Mouse (Mus musculus) liver, embryonic 13.5 days (tissue): Measurements from ENCODE around the gene Ubox5. TPM values are rescaled to one million over a fixed set of nuclear protein-coding genes. Genes with fewer than 3 reads are reported as not detected.
"Not testable (repeated sequence)": the region's sequence is repeated elsewhere in the genome, so short reads cannot be mapped to it uniquely, and the experiment has no call there.

ENCODE experiments used
- ATAC-seq: fragments of 200-750 bp; cut with Nextera tagmentation; 2 replicates; pipeline ENCODE4 v1.8.0; 2017; ENCODE audit warnings: low read depth, mild to moderate bottlenecking, moderate number of reproducible peaks, moderate library complexity
- DNase-seq: peaks from one replicate; pipeline ENCODE4 v3.0.0; 2022
- H3K27ac ChIP-seq: fragments of 300-500 bp; sonication (generic); 2 replicates; pipeline ENCODE4 v1.5.1; 2015; ENCODE audit warnings: moderate library complexity, mild to moderate bottlenecking, inconsistent platforms
- H3K27me3 ChIP-seq: fragments of 300-500 bp; sonication (generic); 2 replicates; pipeline ENCODE4 v1.6.1; 2015; ENCODE audit warnings: mild to moderate bottlenecking, inconsistent platforms
- H3K36me3 ChIP-seq: fragments of 300-500 bp; sonication (generic); 2 replicates; pipeline ENCODE4 v1.6.1; 2015; ENCODE audit warnings: mild to moderate bottlenecking, inconsistent platforms
- H3K4me1 ChIP-seq: fragments of 300-500 bp; sonication (generic); replicated peaks from 2 replicates; pipeline ENCODE4 v1.6.1; 2015; ENCODE audit warnings: inconsistent platforms
- H3K4me2 ChIP-seq: fragments of 300-500 bp; sonication (generic); 2 replicates; pipeline ENCODE4 v1.6.1; 2015; ENCODE audit warnings: inconsistent platforms, mild to moderate bottlenecking, moderate library complexity
- H3K4me3 ChIP-seq: fragments of 300-500 bp; sonication (generic); replicated peaks from 2 replicates; pipeline ENCODE4 v1.5.1; 2015; ENCODE audit warnings: mild to moderate bottlenecking, inconsistent platforms
- H3K9ac ChIP-seq: fragments of 300-500 bp; sonication (generic); 2 replicates; pipeline ENCODE4 v1.6.1; 2015; ENCODE audit warnings: mild to moderate bottlenecking, inconsistent platforms
- H3K9me3 ChIP-seq: fragments of 300-500 bp; sonication (generic); replicated peaks from 2 replicates; pipeline ENCODE4 v1.6.1; 2016; ENCODE audit warnings: inconsistent platforms
- WGBS: fragments of 180-500 bp; shearing (Covaris S2); methylation state at CpG from one replicate; pipeline ENCODE4 v1.1.7; 2015; ENCODE audit not compliant: insufficient replicate concordance; 5-methylcytosine and 5-hydroxymethylcytosine counted together
- polyA plus RNA-seq: library from polyadenylated mRNA; unstranded; fragments of >200 nt; fragmentation: Nextera tagmentation; extraction: Ambion mirVana; gene quantifications from 2 replicates; pipeline ENCODE4 v1.2.1, GENCODE M21; 2015

The Ubox5 gene
- polyA plus RNA-seq, 1 experiment from 2014 or later = 6.2 TPM

GRCm38 (mm10) chr2:130653303-130653702, 23.5 kb upstream of the Ubox5 start:
- Histone ChIP-seq H3K27ac (peak overlapping the region; percentile 90; the same call in 1 of the 2 replicates), H3K4me3 (no peak overlapping the region), H3K36me3 (peaks cover 57% of the 10 kb centered on the region), H3K27me3 (no peaks in the 10 kb centered on the region), H3K9ac (0 out of 2 replicates have a peak overlapping the region, but pooled peaks have one; percentile 10), H3K4me2 (no peak overlapping the region), H3K9me3 (no peaks in the 10 kb centered on the region), H3K4me1 (peaks cover 50% of the 10 kb centered on the region)
- no peak for ATAC-seq
- no peak for DNase-seq
- WGBS = 93% methylated on average over 2 of the region's 2 CpGs

GRCm38 (mm10) chr2:130649028-130649427, 19.2 kb upstream of the Ubox5 start:
- not testable (repeated sequence) for H3K27ac ChIP-seq, H3K9ac ChIP-seq, H3K27me3 ChIP-seq, H3K4me3 ChIP-seq, H3K9me3 ChIP-seq, DNase-seq, ATAC-seq, H3K4me2 ChIP-seq
- Histone ChIP-seq H3K4me1 (peaks cover 12% of the 10 kb centered on the region), H3K36me3 (peaks cover 22% of the 10 kb centered on the region)
- 69% methylated on average over 6 of the region's 6 CpGs for WGBS

- no peak overlapping the region for H3K4me2 ChIP-seq
- H3K9ac ChIP-seq = no peak overlapping the region
- no peak overlapping the region for H3K4me3 ChIP-seq
- peaks cover 20% of the 10 kb centered on the region for H3K27me3 ChIP-seq
- peaks cover 18% of the 10 kb centered on the region for H3K4me1 ChIP-seq
- H3K9me3 ChIP-seq = no peaks in the 10 kb centered on the region
- ATAC-seq = no peak
- no peak for DNase-seq
- 0 out of 2 replicates have a peak, but pooled peaks cover 5% of the 10 kb centered on the region for H3K36me3 ChIP-seq
- H3K27ac ChIP-seq = no peak overlapping the region
- 58% methylated on average over 4 of the region's 4 CpGs for WGBS
Measured at GRCm38 (mm10) chr2:130645198-130645597, 15.4 kb upstream of the Ubox5 start.

- H3K4me3 ChIP-seq = peak within 1 kb of the TSS; percentile 69
- 0 out of 2 replicates have a peak, but pooled peaks cover 5% of the 10 kb centered on the region for H3K36me3 ChIP-seq
- H3K27me3 ChIP-seq = peaks cover 42% of the 10 kb centered on the region
- peak within 1 kb of the TSS; percentile 82 for H3K9ac ChIP-seq
- DNase-seq (peak; percentile 93), ATAC-seq (peak; percentile 97)
- no peaks in the 10 kb centered on the region for H3K9me3 ChIP-seq
- H3K4me2 ChIP-seq = peak within 1 kb of the TSS; percentile 98
- no peak within 1 kb of the TSS for H3K27ac ChIP-seq
- WGBS = 2% methylated on average over 40 of the region's 40 CpGs
- peaks cover 27% of the 10 kb centered on the region for H3K4me1 ChIP-seq
Measured at GRCm38 (mm10) chr2:130642684-130643369, 13.0 kb upstream of the Ubox5 start, which contains the start of gene Lzts3. Gene Lzts3, minus strand, starts transcription at chr2:130642803.

- DNase-seq (no peak), ATAC-seq (0 out of 2 replicates have a peak, but pooled peaks have one; percentile 0)
- WGBS = 3% methylated on average over 16 of the region's 27 CpGs
- peak overlapping the region; percentile 98 for H3K4me2 ChIP-seq
- H3K27me3 ChIP-seq = peaks cover 48% of the 10 kb centered on the region
- 0 out of 2 replicates have a peak, but pooled peaks cover 5% of the 10 kb centered on the region for H3K36me3 ChIP-seq
- H3K4me1 ChIP-seq = peaks cover 28% of the 10 kb centered on the region
- no peaks in the 10 kb centered on the region for H3K9me3 ChIP-seq
- H3K9ac ChIP-seq = peak overlapping the region; percentile 82
- peak overlapping the region; percentile 69 for H3K4me3 ChIP-seq
- H3K27ac ChIP-seq = no peak overlapping the region
Measured at GRCm38 (mm10) chr2:130642197-130642660, 12.4 kb upstream of the Ubox5 start.

GRCm38 (mm10) chr2:130641351-130642025, 11.7 kb upstream of the Ubox5 start:
- H3K4me3 ChIP-seq = peak overlapping the region; percentile 69; the same call in 1 of the 2 replicates
- H3K4me2 ChIP-seq = peak overlapping the region; percentile 98
- peaks cover 28% of the 10 kb centered on the region for H3K4me1 ChIP-seq
- H3K9me3 ChIP-seq = no peaks in the 10 kb centered on the region
- DNase-seq = no peak
- no peak for ATAC-seq
- 62% methylated on average over 6 of the region's 6 CpGs for WGBS
- H3K9ac ChIP-seq = no peak overlapping the region
- no peaks in the 10 kb centered on the region for H3K36me3 ChIP-seq
- H3K27ac ChIP-seq = no peak overlapping the region
- H3K27me3 ChIP-seq = peaks cover 55% of the 10 kb centered on the region

- 63% methylated on average over 6 of the region's 6 CpGs for WGBS
- H3K27ac ChIP-seq = no peak overlapping the region
- H3K36me3 ChIP-seq = no peaks in the 10 kb centered on the region
- ATAC-seq = no peak
- H3K9ac ChIP-seq = no peak overlapping the region
- H3K27me3 ChIP-seq = peaks cover 77% of the 10 kb centered on the region
- no peaks in the 10 kb centered on the region for H3K9me3 ChIP-seq
- no peak for DNase-seq
- peaks cover 48% of the 10 kb centered on the region for H3K4me1 ChIP-seq
- no peak overlapping the region for H3K4me2 ChIP-seq
- H3K4me3 ChIP-seq = no peak overlapping the region
Measured at GRCm38 (mm10) chr2:130639276-130639675, 9.4 kb upstream of the Ubox5 start.

- no peak for ATAC-seq
- Histone ChIP-seq H3K36me3 (no peaks in the 10 kb centered on the region), H3K9ac (no peak overlapping the region), H3K4me2 (peak overlapping the region; percentile 28), H3K9me3 (no peaks in the 10 kb centered on the region), H3K4me1 (peaks cover 44% of the 10 kb centered on the region), H3K4me3 (no peak overlapping the region), H3K27ac (no peak overlapping the region), H3K27me3 (peaks cover 88% of the 10 kb centered on the region)
- WGBS = 33% methylated on average over 16 of the region's 16 CpGs
- no peak for DNase-seq
Measured at GRCm38 (mm10) chr2:130638101-130638611, 8.3 kb upstream of the Ubox5 start.

- Histone ChIP-seq H3K27me3 (peaks cover 85% of the 10 kb centered on the region), H3K4me1 (peaks cover 31% of the 10 kb centered on the region), H3K9ac (peak overlapping the region; percentile 36; the same call in 1 of the 2 replicates), H3K36me3 (no peaks in the 10 kb centered on the region), H3K9me3 (no peaks in the 10 kb centered on the region), H3K27ac (no peak overlapping the region), H3K4me2 (peak overlapping the region; percentile 58), H3K4me3 (peak overlapping the region; percentile 25)
- ATAC-seq = peak; percentile 37; the same call in 1 of the 2 replicates
- DNase-seq = no peak
- 12% methylated on average over 21 of the region's 21 CpGs for WGBS
Measured at GRCm38 (mm10) chr2:130635847-130636246, 6.0 kb upstream of the Ubox5 start.

- Histone ChIP-seq H3K9me3 (no peaks in the 10 kb centered on the region), H3K36me3 (no peaks in the 10 kb centered on the region), H3K4me2 (peak overlapping the region; percentile 58), H3K27ac (no peak overlapping the region), H3K27me3 (peaks cover 76% of the 10 kb centered on the region), H3K9ac (peak overlapping the region; percentile 29; the same call in 1 of the 2 replicates), H3K4me1 (peaks cover 31% of the 10 kb centered on the region), H3K4me3 (peak overlapping the region; percentile 41)
- ATAC-seq (no peak), DNase-seq (no peak)
- WGBS = 5% methylated on average over 38 of the region's 38 CpGs
Measured at GRCm38 (mm10) chr2:130634739-130635411, 5.0 kb upstream of the Ubox5 start.
